Mouse (Mus musculus): ENCODE data around the gene Oas1g.
"Not testable (repeated sequence)": the region's sequence is repeated elsewhere in the genome, so short reads cannot be mapped to it uniquely, and the experiment has no call there.

DNA sequence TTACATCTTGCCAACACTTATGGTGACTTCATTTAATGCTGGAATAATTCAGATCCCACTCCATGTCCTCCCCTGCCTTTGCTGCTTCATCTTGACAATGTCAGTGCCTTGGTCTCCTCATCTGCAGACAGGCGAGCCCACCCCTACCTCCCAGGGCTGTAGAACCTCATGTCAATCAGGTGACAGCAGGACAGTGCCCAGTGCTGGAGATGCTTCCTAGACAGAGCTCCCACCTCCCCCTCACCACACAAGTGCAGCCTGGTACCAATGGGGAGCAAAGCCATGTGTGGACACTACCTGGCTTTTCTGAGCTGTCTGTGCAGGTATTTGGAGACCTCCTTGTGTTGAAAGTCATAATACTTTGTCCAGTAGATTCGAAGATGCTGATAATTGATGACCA lies 8.6 kb downstream of the Oas1g start:
- not testable (repeated sequence) for TF ChIP-seq CTCF (IDR thresholded peaks at IDR 0.05; ENCODE audit: borderline replicate concordance, insufficient read depth, low read length); POLR2A (IDR thresholded peaks at IDR 0.05; ENCODE audit: low read depth, low read length)

Measured in embryonic fibroblast, embryonic 13.5 days (primary cell).